Mouse (Mus musculus) adrenal gland, postnatal 10 days (tissue): Measurements from ENCODE around the gene Utp18. TPM values are rescaled to one million over a fixed set of nuclear protein-coding genes. Genes with fewer than 3 reads are reported as not detected.

Experiments
- DNase-seq: peaks from one replicate; pipeline ENCODE4 v3.0.0; 2021; ENCODE audit warnings: mixed read lengths
- total RNA-seq, 2 experiments: library from RNA; stranded (reverse); gene quantifications; 2 replicates each; pipeline ENCODE4 v1.2.3; 2021

Utp18 gene
- total RNA-seq, 2 experiments from 2014 or later: 18.7 to 19.5 TPM

DNA sequence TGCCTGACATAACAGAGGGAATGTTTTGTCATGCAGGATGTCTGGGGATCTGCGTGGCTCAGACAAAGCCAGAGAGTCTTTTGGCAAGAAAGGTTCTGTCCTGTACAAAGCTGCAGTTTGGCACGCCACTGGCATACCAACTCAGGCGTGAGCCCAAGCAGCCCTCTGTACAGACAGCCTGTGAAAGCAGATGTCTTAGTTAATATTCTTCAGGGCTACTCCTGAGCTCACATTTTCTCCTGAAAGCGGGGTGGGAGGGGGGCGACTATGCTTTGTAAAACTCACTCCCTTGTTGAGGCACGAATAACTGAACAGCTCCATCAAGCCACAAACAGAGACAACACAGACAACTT is 56.3 kb downstream of the Utp18 start:
- no peak for DNase-seq

GRCm38 (mm10) chr11:93828619-93829326 is 56.8 kb downstream of the Utp18 start:
- no peak for DNase-seq

- no peak for DNase-seq
These were observed 63.3 kb downstream of the Utp18 start for GRCm38 (mm10) chr11:93822261-93822660.

GRCm38 (mm10) chr11:93821533-93821932 is 64.0 kb downstream of the Utp18 start:
- no peak for DNase-seq

GRCm38 (mm10) chr11:93817966-93818738 is 67.4 kb downstream of the Utp18 start:
- peak; percentile 10 for DNase-seq

- no peak for DNase-seq
These were observed 72.6 kb downstream of the Utp18 start for GRCm38 (mm10) chr11:93812955-93813354.

DNA sequence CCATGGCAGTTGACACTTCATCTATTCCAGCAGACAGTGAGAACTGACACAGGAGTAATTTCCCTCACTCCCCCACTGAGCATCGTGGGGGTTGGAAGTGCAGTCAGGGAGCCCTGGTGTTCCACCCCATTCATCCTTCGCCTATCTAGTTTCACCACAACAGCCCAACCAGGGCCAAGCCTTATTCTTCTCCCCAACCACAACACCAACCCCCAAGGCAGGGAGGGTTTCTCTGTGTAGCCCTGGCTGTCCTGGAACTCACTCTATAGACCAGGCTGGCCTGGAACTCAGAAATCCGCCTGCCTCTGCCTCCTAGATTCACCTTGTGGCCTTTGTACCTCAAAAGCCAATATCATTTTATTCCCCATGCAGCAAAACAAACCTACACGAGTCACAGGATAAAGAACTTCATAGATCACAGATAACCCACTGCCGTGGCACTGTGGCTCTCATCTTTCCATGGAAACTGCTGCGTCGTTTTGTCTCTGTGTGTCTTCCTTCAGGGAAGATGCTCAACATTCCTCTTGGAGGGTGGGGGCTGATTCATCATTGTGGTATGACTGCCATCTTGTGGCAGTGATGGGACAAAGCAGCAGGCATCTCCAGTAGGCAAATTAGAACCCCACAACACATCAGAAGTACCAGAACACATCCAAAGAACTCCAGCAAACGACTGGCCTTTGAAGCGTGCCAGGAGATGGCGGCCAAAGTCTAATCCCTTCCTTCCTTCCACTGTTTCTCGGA is 73.3 kb downstream of the Utp18 start:
- DNase-seq: peak; percentile 59

Other genes with a start within 250 kb of the Utp18 start
- gene Mbtd1, start 86 bp upstream of the Utp18 start, total RNA-seq: 10 to 100 TPM; 40.5 to 50.0 TPM
- 100 to 1,000 TPM; 550 to 566 TPM for gene Nme2, start 70.5 kb upstream of the Utp18 start, total RNA-seq
- 10 to 100 TPM; 64.2 to 75.0 TPM for gene Gm20390, start 82.5 kb upstream of the Utp18 start, total RNA-seq
- gene Nme1, start 82.8 kb upstream of the Utp18 start, total RNA-seq: 10 to 100 TPM; 42.4 to 49.2 TPM
- gene Spag9, start 110.3 kb upstream of the Utp18 start, total RNA-seq: 100 to 1,000 TPM; 107 to 125 TPM